Mouse (Mus musculus): ENCODE results near the gene Taar4.

Gene Taar4

DNA sequence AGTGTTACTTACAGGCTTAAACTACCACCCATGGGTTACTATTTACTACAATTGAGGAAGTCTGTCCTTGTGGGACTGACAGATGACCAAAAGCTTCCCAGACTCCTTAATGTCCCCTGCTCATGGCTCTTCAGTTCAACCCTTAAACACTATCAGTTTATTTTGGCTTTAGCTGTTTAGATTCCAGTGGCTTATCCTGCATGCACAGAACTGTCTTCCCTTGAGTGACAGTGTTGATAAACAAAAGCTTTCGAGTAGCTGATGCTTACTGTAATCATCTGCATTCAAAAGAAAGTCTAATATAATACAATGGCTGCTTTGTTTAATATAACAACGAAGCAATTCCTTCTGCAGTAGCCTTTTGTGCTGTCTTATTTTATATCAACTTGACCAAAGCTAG lies 46.7 kb downstream of the Taar4 start:
- DNase-seq (ENCODE audit: low spot score in 2 of 2), result no peak

DNA sequence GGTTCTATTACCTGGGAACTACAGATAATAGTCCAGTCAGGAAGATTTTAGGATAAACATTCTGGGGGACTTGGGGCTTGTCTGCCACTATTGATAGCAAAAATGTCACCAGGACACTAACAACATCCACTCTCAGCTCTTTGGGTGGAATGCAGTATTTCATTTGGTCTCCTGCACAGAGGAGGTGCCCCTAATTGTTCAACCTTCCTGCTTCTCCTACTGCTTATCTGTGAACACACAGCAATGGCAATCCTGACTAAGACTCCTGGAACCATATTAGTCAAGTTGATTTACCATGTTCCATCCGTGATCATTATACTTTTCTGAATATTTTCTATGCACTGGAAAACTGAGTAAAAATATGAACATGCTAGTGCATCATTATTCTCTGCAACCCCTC lies 47.8 kb downstream of the Taar4 start:
- no peak for DNase-seq (ENCODE audit: low spot score in 2 of 2)
